Mouse (Mus musculus) spleen, adult 2 months (tissue): ENCODE results near the gene Stk4. TPM values are rescaled to one million over a fixed set of nuclear protein-coding genes. Genes with fewer than 3 reads are reported as not detected.

ENCODE experiments used
- DNase-seq, 2 experiments: peaks; one replicate each; pipeline versions ENCODE4 v3.0.0 to v3.0.0-alpha.2; 2012 to 2021; ENCODE audit warnings: low spot score in 2 of 2, low read depth in 1 of 2
- H3K27ac ChIP-seq: fragments of 200-500 bp; 2 replicates; pipeline ENCODE4 v1.5.1; 2012; ENCODE audit warnings: low read length, inconsistent platforms; ENCODE audit not compliant: insufficient read depth
- H3K27me3 ChIP-seq: fragments of 200-500 bp; 2 replicates; pipeline ENCODE4 v1.6.1; 2012; ENCODE audit warnings: mild to moderate bottlenecking, moderate library complexity, low read length, inconsistent platforms; ENCODE audit not compliant: control insufficient read depth, insufficient read depth
- H3K36me3 ChIP-seq: fragments of 200-500 bp; 2 replicates; pipeline ENCODE4 v1.6.1; 2012; ENCODE audit warnings: mild to moderate bottlenecking, low read length, inconsistent platforms; ENCODE audit not compliant: control insufficient read depth, insufficient read depth
- H3K4me1 ChIP-seq: fragments of 200-500 bp; 2 replicates; pipeline ENCODE4 v1.6.1; 2011; ENCODE audit warnings: inconsistent platforms; ENCODE audit not compliant: control insufficient read depth, insufficient read depth, insufficient read length
- H3K4me3 ChIP-seq: fragments of 200-500 bp; 2 replicates; pipeline ENCODE4 v1.5.1; 2011; ENCODE audit warnings: mild to moderate bottlenecking, inconsistent platforms; ENCODE audit not compliant: insufficient read depth, insufficient read length; ENCODE audit errors: extremely low read depth
- CTCF ChIP-seq: fragments of 200-500 bp; IDR thresholded peaks from 2 replicates; pipeline ENCODE4 v1.5.1; 2011; ENCODE audit warnings: mild to moderate bottlenecking, inconsistent platforms; ENCODE audit not compliant: insufficient read depth, insufficient read length, insufficient replicate concordance; ENCODE audit errors: extremely low read depth
- POLR2A ChIP-seq: fragments of 200-500 bp; IDR thresholded peaks from 2 replicates; pipeline ENCODE4 v1.6.1; 2011; ENCODE audit warnings: low read depth, low read length, inconsistent platforms
- WGBS: fragments of 180-500 bp; shearing (Covaris S2); methylation state at CpG from one replicate; pipeline ENCODE4 v1.1.7; 2018; 5-methylcytosine and 5-hydroxymethylcytosine counted together
- polyA plus RNA-seq: library from polyadenylated mRNA; depleted of rRNA; stranded (reverse); fragments of >200 nt; gene quantifications from 2 replicates; pipeline ENCODE4 v1.2.3, GENCODE M21; 2012

Gene Stk4
- polyA plus RNA-seq, 1 experiment = 31.6 TPM

DNA sequence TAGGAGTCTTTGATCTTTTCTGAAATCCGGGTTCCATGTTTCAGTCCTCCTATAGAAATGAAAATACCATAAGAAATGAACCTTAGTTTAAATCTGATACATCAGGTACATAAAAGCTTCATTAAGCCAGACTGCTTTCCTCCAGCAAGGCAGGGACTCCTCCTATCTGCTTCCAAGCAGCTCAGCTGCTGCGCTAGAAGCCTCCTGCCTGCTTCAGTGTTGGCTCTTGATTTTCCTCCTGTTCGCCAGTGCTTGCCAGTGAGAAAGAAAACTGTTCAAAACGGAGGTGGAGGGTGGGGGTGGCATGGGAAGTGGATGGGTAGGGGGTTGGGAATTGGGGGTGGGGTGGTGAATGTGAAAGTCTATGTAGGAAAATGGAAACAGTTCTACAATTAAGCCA, 19.4 kb downstream of the Stk4 start:
- H3K27me3 ChIP-seq = no peaks in the 10 kb centered on the region
- peaks cover 31% of the 10 kb centered on the region for H3K36me3 ChIP-seq
- TF ChIP-seq POLR2A (no peak), CTCF (no peak)
- 92% methylated on average over 4 of the region's 4 CpGs for WGBS
- DNase-seq = no peak
- H3K4me3 ChIP-seq = no peak overlapping the region
- H3K4me1 ChIP-seq = peaks cover 15% of the 10 kb centered on the region; the same call in 1 of the 2 replicates
- H3K27ac ChIP-seq = no peak overlapping the region

GRCm38 (mm10) chr2:164094152-164094551, 24.0 kb downstream of the Stk4 start:
- TF ChIP-seq CTCF = no peak
- no peak for TF ChIP-seq POLR2A
- peaks cover 39% of the 10 kb centered on the region for H3K36me3 ChIP-seq
- H3K27ac ChIP-seq = no peak overlapping the region
- H3K27me3 ChIP-seq = no peaks in the 10 kb centered on the region
- peak in 1 of 2 experiments; percentile 28 for DNase-seq
- 40% methylated on average over 7 of the region's 7 CpGs for WGBS
- H3K4me1 ChIP-seq = peaks cover 4% of the 10 kb centered on the region; the same call in 1 of the 2 replicates
- H3K4me3 ChIP-seq = no peak overlapping the region

DNA sequence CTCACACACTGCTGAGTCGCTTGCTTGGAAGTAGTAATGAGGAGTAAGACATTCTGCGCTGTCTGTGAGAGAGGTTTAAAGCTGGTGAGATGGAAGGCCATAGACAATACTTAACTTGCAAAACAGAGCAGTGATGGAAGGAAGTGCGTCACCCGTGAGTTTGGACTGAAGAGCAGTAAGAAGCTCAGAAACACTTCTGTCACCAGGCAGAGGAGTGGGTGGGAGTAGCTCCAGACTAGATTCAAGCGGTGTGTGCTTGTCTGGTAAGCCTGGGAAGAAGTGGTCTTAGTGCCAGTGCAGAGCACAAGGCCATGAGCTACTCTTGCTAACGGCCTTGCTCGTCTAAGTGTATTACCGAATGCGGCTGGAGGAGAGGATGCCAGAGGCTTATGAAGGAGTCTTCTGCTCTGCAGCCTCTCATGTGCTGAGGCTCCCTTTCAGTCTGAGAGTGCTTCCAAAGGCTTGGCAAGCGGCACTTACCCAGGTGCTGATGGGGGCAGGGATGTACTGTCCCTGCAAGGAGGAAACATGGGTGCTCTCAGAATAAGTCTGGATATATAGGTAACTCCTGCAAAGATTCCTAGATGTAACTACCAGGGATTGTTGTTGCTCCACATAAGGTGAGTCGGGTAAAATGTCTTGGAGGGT, 28.6 kb downstream of the Stk4 start:
- no peak for DNase-seq
- no peak for TF ChIP-seq CTCF
- no peak for TF ChIP-seq POLR2A
- H3K36me3 ChIP-seq = peaks cover 58% of the 10 kb centered on the region
- H3K27ac ChIP-seq = no peak overlapping the region
- no peak overlapping the region for H3K4me3 ChIP-seq
- no peaks in the 10 kb centered on the region for H3K4me1 ChIP-seq
- no peaks in the 10 kb centered on the region for H3K27me3 ChIP-seq
- 94% methylated on average over 11 of the region's 11 CpGs for WGBS

- DNase-seq = no peak
- WGBS = 78% methylated on average over 1 of the region's 1 CpGs
- H3K36me3 ChIP-seq = peaks cover 61% of the 10 kb centered on the region
- H3K27me3 ChIP-seq = no peaks in the 10 kb centered on the region
- no peaks in the 10 kb centered on the region for H3K4me1 ChIP-seq
- TF ChIP-seq CTCF (no peak), POLR2A (no peak)
- H3K27ac ChIP-seq = no peak overlapping the region
- no peak overlapping the region for H3K4me3 ChIP-seq
Measured at GRCm38 (mm10) chr2:164101936-164102335, 31.8 kb downstream of the Stk4 start.

DNA sequence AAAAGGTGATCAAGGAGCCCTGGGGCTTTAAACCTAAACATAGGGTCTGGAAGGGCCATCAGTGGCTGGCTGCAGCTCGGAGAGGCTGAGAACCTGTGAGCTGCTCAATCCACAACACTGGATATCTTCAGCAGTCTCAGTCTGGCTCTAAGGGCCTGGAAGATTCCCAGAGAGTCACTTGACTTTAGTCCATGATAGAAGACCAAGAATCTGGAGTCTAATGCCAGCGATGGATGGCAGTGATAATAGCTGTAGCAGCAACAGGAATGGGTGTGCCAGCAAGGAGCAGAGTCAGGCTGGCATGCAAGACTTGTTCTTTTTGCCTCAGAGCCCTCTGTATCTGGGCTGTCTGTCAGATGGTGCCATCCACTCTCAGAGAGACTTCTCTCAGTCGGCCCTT, 32.2 kb downstream of the Stk4 start:
- H3K27ac ChIP-seq = no peak overlapping the region
- H3K27me3 ChIP-seq = no peaks in the 10 kb centered on the region
- DNase-seq = no peak
- no peaks in the 10 kb centered on the region for H3K4me1 ChIP-seq
- no peak overlapping the region for H3K4me3 ChIP-seq
- TF ChIP-seq CTCF (no peak), POLR2A (no peak)
- 87% methylated on average over 3 of the region's 3 CpGs for WGBS
- peaks cover 64% of the 10 kb centered on the region for H3K36me3 ChIP-seq

GRCm38 (mm10) chr2:164103501-164103900, 33.4 kb downstream of the Stk4 start:
- WGBS = 67% methylated on average over 4 of the region's 4 CpGs
- TF ChIP-seq CTCF (peak; percentile 68; the same call in 1 of the 2 replicates), POLR2A (no peak)
- peak in 1 of 2 experiments; percentile 52 for DNase-seq

DNA sequence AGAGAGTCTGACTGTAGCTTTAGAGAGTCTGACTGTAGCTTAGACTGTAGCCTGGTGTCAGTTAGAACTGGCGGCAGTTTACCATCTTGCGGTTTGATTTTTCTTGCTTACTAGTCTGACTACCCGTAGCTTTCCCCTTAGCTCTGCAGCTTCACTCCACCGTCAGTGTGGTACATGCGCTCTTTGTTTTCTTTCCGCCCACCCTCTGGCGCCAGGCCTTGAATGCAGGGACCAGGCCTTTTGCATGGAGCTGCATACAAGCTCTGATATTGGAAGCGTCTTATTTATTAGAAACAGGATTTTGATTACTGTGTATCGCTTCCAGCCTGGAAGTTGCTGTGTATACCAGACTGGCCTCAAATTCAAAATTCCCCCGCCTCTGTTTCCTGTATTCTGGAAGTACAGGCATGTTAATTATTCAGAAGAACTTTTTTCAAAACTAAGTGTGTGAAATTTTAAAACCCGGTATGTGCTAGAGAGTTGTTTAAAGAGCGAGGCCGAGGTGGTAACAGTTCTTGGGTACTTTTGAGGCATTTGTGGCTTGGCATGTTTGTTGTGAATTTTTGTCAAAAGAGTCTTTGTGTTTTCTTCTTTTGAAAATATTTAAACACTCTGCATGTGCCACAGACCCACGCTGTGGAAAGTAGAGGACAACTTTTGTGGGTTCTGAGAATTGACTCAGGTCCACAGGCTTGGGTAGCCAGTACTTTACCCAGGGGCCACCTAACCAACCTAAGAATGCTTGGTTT, 36.3 kb downstream of the Stk4 start:
- no peak overlapping the region for H3K4me3 ChIP-seq
- H3K27ac ChIP-seq = no peak overlapping the region
- WGBS = 92% methylated on average over 14 of the region's 14 CpGs
- no peaks in the 10 kb centered on the region for H3K27me3 ChIP-seq
- peaks cover 47% of the 10 kb centered on the region for H3K36me3 ChIP-seq
- TF ChIP-seq POLR2A = no peak
- TF ChIP-seq CTCF = no peak
- no peak for DNase-seq
- H3K4me1 ChIP-seq = no peaks in the 10 kb centered on the region

More at GRCm38 (mm10) chr2:164103501-164103900, 33.4 kb downstream of the Stk4 start:
- H3K27ac ChIP-seq = no peak overlapping the region
- no peaks in the 10 kb centered on the region for H3K27me3 ChIP-seq
- no peaks in the 10 kb centered on the region for H3K4me1 ChIP-seq
- H3K36me3 ChIP-seq = peaks cover 62% of the 10 kb centered on the region
- H3K4me3 ChIP-seq = no peak overlapping the region
